13 mouse cellular contexts compared by ENCODE assay signal in the genomic region with DNA sequence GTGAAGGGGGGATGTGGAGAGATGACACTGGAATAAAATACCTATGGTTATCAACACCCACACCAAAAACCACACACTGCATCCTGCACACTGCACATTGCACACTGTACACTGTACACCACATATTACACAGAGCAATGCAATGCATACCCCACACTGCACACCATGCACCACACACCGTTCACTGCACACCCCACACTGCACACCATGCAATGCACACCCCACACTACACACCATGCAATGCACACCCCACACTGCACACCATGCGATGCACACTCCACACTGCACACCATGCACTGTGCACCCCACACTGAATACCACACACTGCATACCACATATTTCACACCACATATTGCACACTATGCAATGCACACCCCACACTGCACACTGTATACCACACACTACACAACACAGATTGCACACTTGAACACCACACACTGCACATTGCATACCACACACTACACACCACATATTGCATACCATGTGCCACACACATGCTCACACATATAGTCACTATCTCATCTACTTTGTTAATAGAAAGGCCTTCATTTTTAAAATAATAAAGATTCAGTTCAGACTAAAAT.
A peak's percentile ranks its signal among the peaks of the same experiment; 100 is the strongest.
DNase-seq lines count a peak whose midpoint lies in the region; ATAC-seq lines count a peak whose summit lies in the region.
"Had no signal": no experiment of that assay in that cellular context is flagged by ENCODE, and none has a peak within 500 bp of the region (broad histone marks: within the 10 kb centered on the region; RNA-seq: fewer than 3 reads in every experiment).

No protein-coding gene starts in this region.

- 94% methylated on average over 2 of the region's 2 CpGs for WGBS in lung, embryonic 15.5 days
- WGBS in limb, embryonic 10.5 days = 94% methylated on average over 2 of the region's 2 CpGs
- 96% methylated on average over 2 of the region's 2 CpGs for WGBS in midbrain, embryonic 15.5 days

- no peak overlapping the region for H3K4me3 ChIP-seq in lung, embryonic 15.5 days
- no peak overlapping the region for H3K4me3 ChIP-seq in limb, embryonic 10.5 days
- H3K4me3 ChIP-seq in midbrain, embryonic 15.5 days = no peak overlapping the region
- H3K4me3 ChIP-seq: forebrain, embryonic 15.5 days; hindbrain, embryonic 10.5 days had no signal

- no peak overlapping the region for H3K27ac ChIP-seq in lung, embryonic 15.5 days
- H3K27ac ChIP-seq in limb, embryonic 10.5 days = no peak overlapping the region
- H3K27ac ChIP-seq in midbrain, embryonic 15.5 days = no peak overlapping the region
- H3K27ac ChIP-seq: forebrain, embryonic 15.5 days; kidney, postnatal 0 days had no signal

- peak; percentile 69; the same call in 1 of the 2 replicates for ATAC-seq in lung, embryonic 15.5 days (ENCODE audit: borderline replicate concordance, extremely low read depth, low FRiP score, low TSS enrichment)
- ATAC-seq in midbrain, embryonic 15.5 days (replicated peaks) = peak; percentile 45; the same call in 1 of the 2 replicates
- ATAC-seq: forebrain, embryonic 15.5 days had no signal

- no peaks in the 10 kb centered on the region for H3K9me3 ChIP-seq in lung, embryonic 15.5 days
- no peaks in the 10 kb centered on the region for H3K9me3 ChIP-seq in limb, embryonic 10.5 days (replicated peaks)
- H3K9me3 ChIP-seq in midbrain, embryonic 15.5 days = no peaks in the 10 kb centered on the region
- H3K9me3 ChIP-seq: forebrain, embryonic 15.5 days; hindbrain, embryonic 10.5 days had no signal

- no peaks in the 10 kb centered on the region for H3K36me3 ChIP-seq in lung, embryonic 15.5 days
- no peaks in the 10 kb centered on the region for H3K36me3 ChIP-seq in limb, embryonic 10.5 days
- H3K36me3 ChIP-seq in midbrain, embryonic 15.5 days (replicated peaks) = no peaks in the 10 kb centered on the region
- H3K36me3 ChIP-seq: forebrain, embryonic 15.5 days; hindbrain, embryonic 10.5 days had no signal

- H3K9ac ChIP-seq in lung, embryonic 15.5 days = no peak overlapping the region
- H3K9ac ChIP-seq in midbrain, embryonic 15.5 days = no peak overlapping the region
- H3K9ac ChIP-seq: forebrain, embryonic 15.5 days had no signal

- DNase-seq in heart, adult 11 months = peak; percentile 42
- no peak for DNase-seq in heart, postnatal 36 days
- no peak for DNase-seq in lung, postnatal 25 days (ENCODE audit: low spot score)
- DNase-seq in limb, embryonic 10.5 days (ENCODE audit: low spot score) = peak; percentile 16
- DNase-seq in right cerebral cortex, postnatal 25 days = no peak
- no peak for DNase-seq in gastrocnemius, postnatal 25 days
- DNase-seq: cerebellum, postnatal 25 days; lung, postnatal 36 days had no signal

- no peak overlapping the region for H3K4me2 ChIP-seq in lung, embryonic 15.5 days
- H3K4me2 ChIP-seq in midbrain, embryonic 15.5 days = no peak overlapping the region
- H3K4me2 ChIP-seq: forebrain, embryonic 15.5 days had no signal

- H3K4me1 ChIP-seq in lung, embryonic 15.5 days = peaks cover 5% of the 10 kb centered on the region; the same call in 1 of the 2 replicates
- H3K4me1 ChIP-seq in limb, embryonic 10.5 days = peaks cover 5% of the 10 kb centered on the region; the same call in 1 of the 2 replicates
- no peaks in the 10 kb centered on the region for H3K4me1 ChIP-seq in midbrain, embryonic 15.5 days
- H3K4me1 ChIP-seq: forebrain, embryonic 15.5 days; hindbrain, embryonic 10.5 days had no signal

- intact Hi-C loops in heart, postnatal 36 days (cut with DNase I) = no loop called here

- no peaks in the 10 kb centered on the region for H3K27me3 ChIP-seq in lung, embryonic 15.5 days
- no peaks in the 10 kb centered on the region for H3K27me3 ChIP-seq in limb, embryonic 10.5 days (ENCODE audit: low read depth, poor library complexity, severe bottlenecking)
- no peaks in the 10 kb centered on the region for H3K27me3 ChIP-seq in midbrain, embryonic 15.5 days (replicated peaks)
- H3K27me3 ChIP-seq: forebrain, embryonic 15.5 days had no signal

Comparison
In these comparisons a context has a peak if more than half of its experiments do, and no peak if none do; other contexts are left out.
1. DNase-seq: peak in heart, adult 11 months (single experiment) and limb, embryonic 10.5 days (single experiment); none in heart, postnatal 36 days (0 of 2), lung, postnatal 25 days (single experiment), right cerebral cortex, postnatal 25 days (single experiment) and gastrocnemius, postnatal 25 days (single experiment).